25 mouse cellular contexts compared by ENCODE assay signal in genomic region chr12:12607995-12608394, GRCm38 (mm10).
A peak's percentile ranks its signal among the peaks of the same experiment; 100 is the strongest.
DNase-seq lines count a peak whose midpoint lies in the region; ATAC-seq and TF ChIP-seq lines count a peak whose summit lies in the region.
"Had no signal": no experiment of that assay in that cellular context is flagged by ENCODE, and none has a peak within 500 bp of the region (broad histone marks: within the 10 kb centered on the region; RNA-seq: fewer than 3 reads in every experiment).

No protein-coding gene starts in this region.

- H3K4me3 ChIP-seq in forebrain, embryonic 15.5 days = no peak overlapping the region
- no peak overlapping the region for H3K4me3 ChIP-seq in forebrain, embryonic 12.5 days (replicated peaks)
- H3K4me3 ChIP-seq in heart, embryonic 11.5 days (ENCODE audit: low read depth, low read length) = no peak overlapping the region
- no peak overlapping the region for H3K4me3 ChIP-seq in midbrain, embryonic 14.5 days (replicated peaks; ENCODE audit: low read depth, low read length)
- H3K4me3 ChIP-seq in midbrain, embryonic 13.5 days (replicated peaks) = no peak overlapping the region
- H3K4me3 ChIP-seq: layer of hippocampus, adult 2 months; limb, embryonic 10.5 days; liver, embryonic 15.5 days; myocyte had no signal

- H3K36me3 ChIP-seq in forebrain, embryonic 15.5 days = no peaks in the 10 kb centered on the region
- no peaks in the 10 kb centered on the region for H3K36me3 ChIP-seq in forebrain, embryonic 12.5 days (replicated peaks)
- H3K36me3 ChIP-seq in heart, embryonic 11.5 days (ENCODE audit: control insufficient read depth, insufficient read depth, low read length) = no peaks in the 10 kb centered on the region
- no peaks in the 10 kb centered on the region for H3K36me3 ChIP-seq in midbrain, embryonic 14.5 days (ENCODE audit: control insufficient read depth, insufficient read depth, low read length)
- H3K36me3 ChIP-seq in midbrain, embryonic 13.5 days = no peaks in the 10 kb centered on the region
- H3K36me3 ChIP-seq: limb, embryonic 10.5 days; liver, embryonic 15.5 days had no signal

- H3K27ac ChIP-seq in forebrain, embryonic 15.5 days (replicated peaks) = no peak overlapping the region
- H3K27ac ChIP-seq in forebrain, embryonic 12.5 days = no peak overlapping the region
- H3K27ac ChIP-seq in heart, embryonic 11.5 days (ENCODE audit: low read depth, low read length) = peak overlapping the region; percentile 42; the same call in 1 of the 2 replicates
- H3K27ac ChIP-seq in midbrain, embryonic 14.5 days (replicated peaks; ENCODE audit: low read depth, low read length) = no peak overlapping the region
- H3K27ac ChIP-seq in midbrain, embryonic 13.5 days = no peak overlapping the region
- H3K27ac ChIP-seq: hindbrain, postnatal 0 days; layer of hippocampus, adult 2 months; limb, embryonic 10.5 days; liver, embryonic 15.5 days; macrophage had no signal

- 67% methylated on average over 4 of the region's 4 CpGs for WGBS in forebrain, embryonic 15.5 days
- 83% methylated on average over 4 of the region's 4 CpGs for WGBS in forebrain, embryonic 12.5 days
- WGBS in heart, embryonic 11.5 days (ENCODE audit: insufficient replicate concordance) = 80% methylated on average over 4 of the region's 4 CpGs
- 60% methylated on average over 4 of the region's 4 CpGs for WGBS in midbrain, embryonic 14.5 days
- 80% methylated on average over 4 of the region's 4 CpGs for WGBS in midbrain, embryonic 13.5 days

- H3K4me2 ChIP-seq in forebrain, embryonic 15.5 days (replicated peaks) = no peak overlapping the region
- no peak overlapping the region for H3K4me2 ChIP-seq in forebrain, embryonic 12.5 days
- no peak overlapping the region for H3K4me2 ChIP-seq in heart, embryonic 11.5 days
- H3K4me2 ChIP-seq in midbrain, embryonic 14.5 days (ENCODE audit: low read length) = no peak overlapping the region
- no peak overlapping the region for H3K4me2 ChIP-seq in midbrain, embryonic 13.5 days (replicated peaks)
- H3K4me2 ChIP-seq: liver, embryonic 15.5 days had no signal

- no peak overlapping the region for H3K9ac ChIP-seq in forebrain, embryonic 15.5 days (replicated peaks)
- no peak overlapping the region for H3K9ac ChIP-seq in forebrain, embryonic 12.5 days
- H3K9ac ChIP-seq in heart, embryonic 11.5 days (ENCODE audit: low read depth, low read length) = no peak overlapping the region
- no peak overlapping the region for H3K9ac ChIP-seq in midbrain, embryonic 14.5 days (replicated peaks; ENCODE audit: low read length)
- H3K9ac ChIP-seq in midbrain, embryonic 13.5 days (replicated peaks) = no peak overlapping the region
- H3K9ac ChIP-seq: liver, embryonic 15.5 days had no signal

- no peak for TF ChIP-seq CTCF in brain, embryonic 14.5 days (IDR thresholded peaks at IDR 0.05; ENCODE audit: borderline replicate concordance, extremely low read depth, insufficient read depth, insufficient read length)

- DNase-seq in heart, postnatal 14 days = no peak
- DNase-seq in midbrain, embryonic 14.5 days = peak; percentile 45
- peak; percentile 37 for DNase-seq in brain, embryonic 14.5 days (ENCODE audit: low read depth)
- DNase-seq: adrenal gland, postnatal 10 days; cerebellum, adult 8-10 months; cerebellum, postnatal 36 days; gastrocnemius, postnatal 14 days; kidney, postnatal 25 days; liver; right cerebral cortex, adult 18-20 months; right cerebral cortex, postnatal 4 days; thymus, adult 18-20 months; thymus, postnatal 36 days had no signal

- ATAC-seq in forebrain, embryonic 15.5 days (replicated peaks) = peak; percentile 67
- no peak for ATAC-seq in forebrain, embryonic 12.5 days (ENCODE audit: low FRiP score)
- no peak for ATAC-seq in heart, embryonic 11.5 days (replicated peaks; ENCODE audit: insufficient number of reproducible peaks, low FRiP score, low TSS enrichment)
- ATAC-seq in midbrain, embryonic 14.5 days (ENCODE audit: low FRiP score, low TSS enrichment) = no peak
- no peak for ATAC-seq in midbrain, embryonic 13.5 days
- ATAC-seq: hindbrain, postnatal 0 days; intestine, postnatal 0 days; lung, postnatal 0 days had no signal

- TF ChIP-seq POLR2A in brain, embryonic 14.5 days (IDR thresholded peaks at IDR 0.05; ENCODE audit: borderline replicate concordance, extremely low read depth, insufficient read depth, insufficient read length, poor library complexity, severe bottlenecking) = no peak

- no peaks in the 10 kb centered on the region for H3K4me1 ChIP-seq in forebrain, embryonic 15.5 days
- H3K4me1 ChIP-seq in forebrain, embryonic 12.5 days = no peaks in the 10 kb centered on the region
- H3K4me1 ChIP-seq in heart, embryonic 11.5 days (ENCODE audit: control insufficient read depth, insufficient read depth, low read length) = 0 out of 2 replicates have a peak, but pooled peaks cover 5% of the 10 kb centered on the region
- no peaks in the 10 kb centered on the region for H3K4me1 ChIP-seq in midbrain, embryonic 14.5 days (ENCODE audit: control insufficient read depth, insufficient read depth, low read length)
- peaks cover 6% of the 10 kb centered on the region for H3K4me1 ChIP-seq in midbrain, embryonic 13.5 days (replicated peaks)
- H3K4me1 ChIP-seq: limb, embryonic 10.5 days; liver, embryonic 15.5 days had no signal

- H3K27me3 ChIP-seq in forebrain, embryonic 15.5 days = no peaks in the 10 kb centered on the region
- H3K27me3 ChIP-seq in forebrain, embryonic 12.5 days = no peaks in the 10 kb centered on the region
- no peaks in the 10 kb centered on the region for H3K27me3 ChIP-seq in heart, embryonic 11.5 days (ENCODE audit: control insufficient read depth, insufficient read depth, low read length)
- H3K27me3 ChIP-seq in midbrain, embryonic 14.5 days (ENCODE audit: control insufficient read depth, insufficient read depth, low read length) = no peaks in the 10 kb centered on the region
- no peaks in the 10 kb centered on the region for H3K27me3 ChIP-seq in midbrain, embryonic 13.5 days
- H3K27me3 ChIP-seq: liver, embryonic 15.5 days had no signal

- H3K9me3 ChIP-seq in forebrain, embryonic 15.5 days = no peaks in the 10 kb centered on the region
- no peaks in the 10 kb centered on the region for H3K9me3 ChIP-seq in forebrain, embryonic 12.5 days
- no peaks in the 10 kb centered on the region for H3K9me3 ChIP-seq in heart, embryonic 11.5 days (replicated peaks; ENCODE audit: control insufficient read depth, low read length)
- H3K9me3 ChIP-seq in midbrain, embryonic 14.5 days (ENCODE audit: control insufficient read depth, low read length) = no peaks in the 10 kb centered on the region
- H3K9me3 ChIP-seq in midbrain, embryonic 13.5 days = no peaks in the 10 kb centered on the region
- H3K9me3 ChIP-seq: limb, embryonic 10.5 days; liver, embryonic 15.5 days had no signal

- intact Hi-C loops in heart, postnatal 14 days (cut with DNase I) = no loop called here

Comparison
In these comparisons a context has a peak if more than half of its experiments do, and no peak if none do; other contexts are left out.
1. DNase-seq: peak in midbrain, embryonic 14.5 days (single experiment) and brain, embryonic 14.5 days (single experiment); none in heart, postnatal 14 days (0 of 2).